ENCODE assay signal across 8 mouse cellular contexts in genomic region chr16:44138979-44139535, GRCm38 (mm10). TPM values are rescaled to one million over a fixed set of nuclear protein-coding genes. Genes with fewer than 3 reads are reported as not detected.
DNase-seq lines count a peak whose midpoint lies in the region; ATAC-seq and TF ChIP-seq lines count a peak whose summit lies in the region.

No protein-coding gene starts in this region.

- H3K4me1 ChIP-seq in MEL (ENCODE audit: control insufficient read depth in 1 of 2, insufficient read depth in 2 of 2, low read length in 2 of 2) = peaks cover 6 to 11% of the 10 kb centered on the region in 2 experiments
- H3K4me1 ChIP-seq in cerebellum, adult 2 months (ENCODE audit: control insufficient read depth, insufficient read depth, low read length) = no peaks in the 10 kb centered on the region
- H3K4me1 ChIP-seq in forebrain, postnatal 0 days (ENCODE audit: insufficient read depth) = peaks cover 12% of the 10 kb centered on the region; the same call in 1 of the 2 replicates
- H3K4me1 ChIP-seq in lung, embryonic 15.5 days = peaks cover 14% of the 10 kb centered on the region

- peak overlapping the region; percentile 100 for H3K27ac ChIP-seq in MEL (ENCODE audit: control insufficient read depth, low read depth, low read length)
- H3K27ac ChIP-seq in cerebellum, adult 2 months (ENCODE audit: insufficient read depth, low read length) = peak overlapping the region; percentile 99
- H3K27ac ChIP-seq in forebrain, postnatal 0 days (ENCODE audit: low read depth, low read length) = peak overlapping the region; percentile 92
- peak overlapping the region; percentile 100 for H3K27ac ChIP-seq in lung, embryonic 15.5 days

- peak; percentile 87 for ATAC-seq in forebrain, postnatal 0 days
- ATAC-seq in lung, embryonic 15.5 days (ENCODE audit: borderline replicate concordance, extremely low read depth, low FRiP score, low TSS enrichment) = peak; percentile 87

- peak overlapping the region; percentile 70 for H3K4me2 ChIP-seq in forebrain, postnatal 0 days (ENCODE audit: low read depth)
- H3K4me2 ChIP-seq in lung, embryonic 15.5 days = peak overlapping the region; percentile 66

- peak; percentile 96 for DNase-seq in MEL (ENCODE audit: low read depth, low spot score)
- DNase-seq in cerebellum, adult 2 months = peak; percentile 90 to 93
- peak; percentile 96 for DNase-seq in forebrain, postnatal 0 days
- peak; percentile 86 for DNase-seq in heart, postnatal 4 days
- peak; percentile 83 to 92 for DNase-seq in layer of hippocampus, adult 8-10 months (ENCODE audit: low spot score in 2 of 2)
- peak; percentile 84 for DNase-seq in ovary, adult 18-20 months (ENCODE audit: low spot score)
- DNase-seq in thymus, postnatal 0 days (ENCODE audit: low spot score) = peak; percentile 92

- no peak for TF ChIP-seq CTCF in MEL (IDR thresholded peaks at IDR 0.05 in 2 of 3, conservative IDR thresholded peaks at IDR 0.05 in 1 of 3; ENCODE audit: control insufficient read depth in 1 of 3, insufficient read depth in 1 of 3, low read depth in 2 of 3, low read length in 3 of 3, poor library complexity in 1 of 3, severe bottlenecking in 1 of 3)
- TF ChIP-seq CTCF in cerebellum, adult 2 months (IDR thresholded peaks at IDR 0.05; ENCODE audit: borderline replicate concordance, insufficient read depth, low read depth, low read length) = no peak
- no peak for TF ChIP-seq CTCF in forebrain, postnatal 0 days (IDR thresholded peaks at IDR 0.05; ENCODE audit: low read depth)

- H3K79me2 ChIP-seq in MEL (ENCODE audit: control insufficient read depth, insufficient read depth, low read length, poor library complexity) = peaks cover 44% of the 10 kb centered on the region

- peaks cover 3 to 30% of the 10 kb centered on the region in 2 experiments for H3K36me3 ChIP-seq in MEL (ENCODE audit: control insufficient read depth in 1 of 2, insufficient read depth in 2 of 2, low read length in 2 of 2)
- H3K36me3 ChIP-seq in forebrain, postnatal 0 days (ENCODE audit: insufficient read depth) = no peaks in the 10 kb centered on the region
- H3K36me3 ChIP-seq in lung, embryonic 15.5 days = no peaks in the 10 kb centered on the region

- TF ChIP-seq EP300 in MEL (IDR thresholded peaks at IDR 0.05; ENCODE audit: low read depth in 1 of 2, low read length in 2 of 2) = peak in 1 of 2 experiments; percentile 16; a peak in 1 of 4 replicates

- no peaks in the 10 kb centered on the region for H3K27me3 ChIP-seq in MEL (ENCODE audit: control insufficient read depth in 1 of 2, insufficient read depth in 2 of 2, low read length in 2 of 2)
- H3K27me3 ChIP-seq in cerebellum, adult 2 months (ENCODE audit: control insufficient read depth, insufficient read depth, low read length) = no peaks in the 10 kb centered on the region
- H3K27me3 ChIP-seq in forebrain, postnatal 0 days (ENCODE audit: insufficient read depth, low read length) = no peaks in the 10 kb centered on the region
- no peaks in the 10 kb centered on the region for H3K27me3 ChIP-seq in lung, embryonic 15.5 days

- no peaks in the 10 kb centered on the region for H3K9me3 ChIP-seq in MEL (replicated peaks; ENCODE audit: insufficient read depth, low read length)
- no peaks in the 10 kb centered on the region for H3K9me3 ChIP-seq in forebrain, postnatal 0 days (ENCODE audit: low read length)
- no peaks in the 10 kb centered on the region for H3K9me3 ChIP-seq in lung, embryonic 15.5 days

- no peak for TF ChIP-seq RAD21 in MEL (IDR thresholded peaks at IDR 0.05; ENCODE audit: low read depth, low read length)

- under 1% methylated on average over 25 of the region's 25 CpGs for WGBS in cerebellum, adult 2 months
- WGBS in forebrain, postnatal 0 days = under 1% methylated on average over 25 of the region's 25 CpGs
- under 1% methylated on average over 25 of the region's 25 CpGs for WGBS in lung, embryonic 15.5 days

- H3K9ac ChIP-seq in MEL (ENCODE audit: control insufficient read depth, low read depth, low read length, poor library complexity, severe bottlenecking) = peak overlapping the region; percentile 93
- peak overlapping the region; percentile 93 for H3K9ac ChIP-seq in forebrain, postnatal 0 days
- peak overlapping the region; percentile 87 for H3K9ac ChIP-seq in lung, embryonic 15.5 days

- peak overlapping the region; percentile 86 to 92 for H3K4me3 ChIP-seq in MEL (ENCODE audit: control insufficient read depth in 1 of 2, insufficient read depth in 1 of 2, low read depth in 2 of 2, low read length in 2 of 2)
- H3K4me3 ChIP-seq in cerebellum, adult 2 months (replicated peaks; ENCODE audit: insufficient read depth, low read depth, low read length) = peak overlapping the region; percentile 79
- H3K4me3 ChIP-seq in forebrain, postnatal 0 days (ENCODE audit: low read depth, low read length) = peak overlapping the region; percentile 94
- H3K4me3 ChIP-seq in lung, embryonic 15.5 days = peak overlapping the region; percentile 100

- no peak; a peak in 1 of 4 replicates for TF ChIP-seq POLR2A in MEL (IDR thresholded peaks at IDR 0.05; ENCODE audit: control insufficient read depth in 1 of 2, insufficient read depth in 1 of 2, low read depth in 1 of 2, low read length in 2 of 2, poor library complexity in 1 of 2)
- peak; percentile 85; the same call in 1 of the 2 replicates for TF ChIP-seq POLR2A in cerebellum, adult 2 months (IDR thresholded peaks at IDR 0.05; ENCODE audit: borderline replicate concordance, insufficient read depth, low read length)

TF ChIP-seq in MEL, 35 proteins besides CTCF, POLR2A, EP300 and RAD21 (continues in another document):
- TF ChIP-seq TAL1 (IDR thresholded peaks at IDR 0.05; ENCODE audit: low read length) = no peak
- TF ChIP-seq NELFE (IDR thresholded peaks at IDR 0.05; ENCODE audit: low read depth, low read length) = peak; percentile 52; the same call in 1 of the 2 replicates
- no peak for TF ChIP-seq ZC3H11A (IDR thresholded peaks at IDR 0.05; ENCODE audit: low read depth, low read length)
- TF ChIP-seq SIN3A (IDR thresholded peaks at IDR 0.05; ENCODE audit: low read length) = peak; percentile 96
- peak; percentile 44; the same call in 1 of the 2 replicates for TF ChIP-seq KAT2A (conservative IDR thresholded peaks at IDR 0.05; ENCODE audit: low read depth, low read length)
- TF ChIP-seq MAX (IDR thresholded peaks at IDR 0.05; ENCODE audit: low read length) = peak; percentile 71
- TF ChIP-seq MAFK (IDR thresholded peaks at IDR 0.05; ENCODE audit: borderline replicate concordance, low read depth, low read length) = no peak
- peak; percentile 90 for TF ChIP-seq MYC (IDR thresholded peaks at IDR 0.05; ENCODE audit: low read depth, low read length)
- TF ChIP-seq USF2 (IDR thresholded peaks at IDR 0.05; ENCODE audit: borderline replicate concordance in 1 of 2, insufficient read depth in 1 of 2, low read depth in 1 of 2, low read length in 2 of 2) = peak; percentile 63 to 85
- TF ChIP-seq NRF1 (IDR thresholded peaks at IDR 0.05; ENCODE audit: insufficient read depth, low read depth, low read length, poor library complexity, severe bottlenecking) = no peak
- peak; percentile 84 for TF ChIP-seq MXI1 (IDR thresholded peaks at IDR 0.05; ENCODE audit: low read depth, low read length)
- TF ChIP-seq ZMIZ1 (IDR thresholded peaks at IDR 0.05; ENCODE audit: low read depth, low read length) = 0 out of 2 replicates have a peak, but pooled peaks have one; percentile 52
- peak; percentile 50 for TF ChIP-seq ETS1 (IDR thresholded peaks at IDR 0.05; ENCODE audit: low read depth, low read length)
- TF ChIP-seq MYB (IDR thresholded peaks at IDR 0.05; ENCODE audit: low read depth, low read length) = peak; percentile 55; the same call in 1 of the 2 replicates
- TF ChIP-seq MAZ (IDR thresholded peaks at IDR 0.05; ENCODE audit: low read depth, low read length) = no peak
- no peak for TF ChIP-seq TCF12 (IDR thresholded peaks at IDR 0.05; ENCODE audit: low read depth, low read length)

RNA-seq across cellular contexts. Expression of gene Atp6v1a, which starts 0.4 kb away (rescaled TPM):
- total RNA-seq in MEL (2012; rRNA removed) = 34.9 and 42.5 TPM in 2 replicates
- 10 to 100 TPM in 1 of 2 experiments, not detected in 1; 38.5 TPM for polyA plus RNA-seq in MEL (2012; ENCODE audit: insufficient read depth in 1 of 2, insufficient read length in 2 of 2, low read depth in 1 of 2, low replicate concordance in 2 of 2, missing spikeins in 1 of 2)
- polyA plus RNA-seq in cerebellum, adult 2 months (2012; rRNA removed) = 230 and 250 TPM in 2 replicates
- total RNA-seq in forebrain, postnatal 0 days (2014; rRNA removed) = 192 TPM in 2 replicates
- polyA plus RNA-seq in forebrain, postnatal 0 days (2015; fragmentation: Nextera tagmentation; extraction: Ambion mirVana) = 132 and 149 TPM in 2 replicates
- total RNA-seq in heart, postnatal 4 days (2021) = 10 to 100 TPM; 49.8 to 52.8 TPM
- 100 to 1,000 TPM; 529 to 603 (median 565) TPM for total RNA-seq in layer of hippocampus, adult 8-10 months (2022)
- polyA plus RNA-seq in lung, embryonic 15.5 days (2015; fragmentation: Nextera tagmentation; extraction: Ambion mirVana) = 49.6 and 51.3 TPM in 2 replicates
- polyA plus RNA-seq in thymus, postnatal 0 days (2015; fragmentation: Nextera tagmentation; extraction: Ambion mirVana) = 44.0 and 47.0 TPM in 2 replicates

RNA-seq across cellular contexts. Expression of gene Naa50, which starts 0.6 kb away (rescaled TPM):
- total RNA-seq in MEL (2012; rRNA removed) = 52.1 and 52.8 TPM in 2 replicates
- 100 to 1,000 TPM in 1 of 2 experiments, 10 to 100 TPM in 1; 90.4 to 204 TPM for polyA plus RNA-seq in MEL (2012; ENCODE audit: insufficient read depth in 1 of 2, insufficient read length in 2 of 2, low read depth in 1 of 2, low replicate concordance in 2 of 2, missing spikeins in 1 of 2)
- polyA plus RNA-seq in cerebellum, adult 2 months (2012; rRNA removed) = 28.9 and 30.0 TPM in 2 replicates
- 16.2 and 19.8 TPM in 2 replicates for total RNA-seq in forebrain, postnatal 0 days (2014; rRNA removed)
- 43.4 and 51.6 TPM in 2 replicates for polyA plus RNA-seq in forebrain, postnatal 0 days (2015; fragmentation: Nextera tagmentation; extraction: Ambion mirVana)
- total RNA-seq in heart, postnatal 4 days (2021) = 100 to 1,000 TPM in 1 of 2 experiments, 10 to 100 TPM in 1; 96.8 to 100 TPM
- total RNA-seq in layer of hippocampus, adult 8-10 months (2022) = 10 to 100 TPM; 59.0 to 71.1 (median 64.7) TPM
- polyA plus RNA-seq in lung, embryonic 15.5 days (2015; fragmentation: Nextera tagmentation; extraction: Ambion mirVana) = 113 and 115 TPM in 2 replicates
- 87.4 and 89.4 TPM in 2 replicates for polyA plus RNA-seq in thymus, postnatal 0 days (2015; fragmentation: Nextera tagmentation; extraction: Ambion mirVana)

RNA-seq across cellular contexts. Expression of gene Usf3, which starts 34.0 kb away (rescaled TPM):
- 3.4 and 4.6 TPM in 2 replicates for total RNA-seq in MEL (2012; rRNA removed)
- 10 to 100 TPM; 11.0 to 89.6 TPM for polyA plus RNA-seq in MEL (2012; ENCODE audit: insufficient read depth in 1 of 2, insufficient read length in 2 of 2, low read depth in 1 of 2, low replicate concordance in 2 of 2, missing spikeins in 1 of 2)
- 14.2 and 15.3 TPM in 2 replicates for polyA plus RNA-seq in cerebellum, adult 2 months (2012; rRNA removed)
- total RNA-seq in forebrain, postnatal 0 days (2014; rRNA removed) = 12.2 and 14.5 TPM in 2 replicates
- polyA plus RNA-seq in forebrain, postnatal 0 days (2015; fragmentation: Nextera tagmentation; extraction: Ambion mirVana) = 0.94 and 2.3 TPM in 2 replicates
- 10 to 100 TPM; 22.2 to 24.2 TPM for total RNA-seq in heart, postnatal 4 days (2021)
- total RNA-seq in layer of hippocampus, adult 8-10 months (2022) = 10 to 100 TPM; 35.0 to 41.0 (median 37.8) TPM
- 3.3 and 3.6 TPM in 2 replicates for polyA plus RNA-seq in lung, embryonic 15.5 days (2015; fragmentation: Nextera tagmentation; extraction: Ambion mirVana)
- 2.6 and 2.9 TPM in 2 replicates for polyA plus RNA-seq in thymus, postnatal 0 days (2015; fragmentation: Nextera tagmentation; extraction: Ambion mirVana)

Comparison
In these comparisons a context has a peak if more than half of its experiments do, and no peak if none do; other contexts are left out.
1. Peak in every context shown above with its lines: DNase-seq, ATAC-seq, H3K4me3 ChIP-seq and H3K27ac ChIP-seq.